Mouse (Mus musculus): ENCODE results near the gene Gpr68.

DNA sequence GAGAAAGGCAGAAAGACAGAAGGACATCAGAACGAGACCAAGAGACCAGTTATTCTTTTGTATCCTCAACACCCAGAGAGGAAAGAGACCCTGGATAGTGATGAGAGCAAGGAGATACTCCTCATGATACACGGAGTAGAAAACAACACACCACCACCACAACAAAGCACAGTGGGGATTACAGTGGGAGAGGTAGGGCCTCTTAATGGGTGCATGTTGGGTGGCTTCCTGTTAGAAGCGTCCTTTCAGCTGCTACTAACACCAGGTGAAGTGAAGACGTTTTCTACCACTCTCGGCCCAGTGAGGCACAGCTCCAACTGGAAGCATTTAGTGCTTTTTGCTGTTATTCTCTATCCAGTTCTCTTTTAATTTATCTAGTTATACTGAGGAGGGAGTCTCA lies 1.1 kb downstream of the Gpr68 start:
- TF ChIP-seq GATA1 (IDR thresholded peaks at IDR 0.05; ENCODE audit: low read length) (no peak), TAL1 (IDR thresholded peaks at IDR 0.05; ENCODE audit: low read length) (no peak)

Data from erythroblast, embryonic 14.5 days (primary cell).